Mouse (Mus musculus) left cerebral cortex, adult 11 months (tissue): ENCODE results near the gene Arhgap17.

ENCODE experiments used
- DNase-seq: peaks from one replicate; pipeline ENCODE4 v3.0.0; 2022; ENCODE audit warnings: low spot score

The Arhgap17 gene

DNA sequence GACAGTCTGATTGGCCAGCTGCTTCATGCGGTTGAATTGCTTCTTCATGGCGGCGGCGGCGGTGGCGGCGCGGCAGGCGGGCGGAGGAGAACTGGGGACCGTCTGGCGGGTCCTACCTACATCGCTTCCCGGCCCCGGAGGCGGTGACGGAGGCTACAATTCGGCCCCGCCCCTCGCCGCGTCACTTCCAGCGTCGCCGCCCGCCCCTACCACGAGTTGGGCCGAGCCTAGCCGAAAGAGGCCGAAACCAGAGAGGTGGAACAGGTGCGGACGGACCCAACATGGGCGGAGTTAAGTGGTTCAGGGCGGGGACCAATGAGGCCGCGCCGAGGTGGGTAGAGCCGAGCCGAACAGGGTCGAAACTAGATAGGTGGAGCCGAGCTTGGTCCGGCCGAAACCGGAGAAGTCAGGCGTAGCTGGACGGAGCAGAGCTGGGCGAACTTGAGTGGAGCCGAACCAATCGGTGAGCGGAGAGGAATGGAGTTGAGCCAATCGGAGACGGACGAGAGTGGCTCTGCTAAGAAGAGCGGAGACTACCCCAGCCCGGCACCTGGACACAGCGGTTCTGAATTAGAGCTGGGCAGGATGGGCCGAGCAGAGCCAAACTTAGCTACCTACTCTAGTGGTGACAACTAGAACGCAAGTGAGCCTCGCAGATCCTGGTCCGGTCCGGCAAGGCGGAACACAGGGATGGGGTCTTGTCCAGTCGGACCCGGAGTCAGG, at the start of gene Arhgap17, which contains the start of gene Lcmt1:
TSS of gene Arhgap17 (minus strand) at position 157 of the 723 bp plus-strand sequence.
TSS of gene Lcmt1 (plus strand) at position 26 of the 723 bp plus-strand sequence.
- peak; percentile 89 for DNase-seq

DNA sequence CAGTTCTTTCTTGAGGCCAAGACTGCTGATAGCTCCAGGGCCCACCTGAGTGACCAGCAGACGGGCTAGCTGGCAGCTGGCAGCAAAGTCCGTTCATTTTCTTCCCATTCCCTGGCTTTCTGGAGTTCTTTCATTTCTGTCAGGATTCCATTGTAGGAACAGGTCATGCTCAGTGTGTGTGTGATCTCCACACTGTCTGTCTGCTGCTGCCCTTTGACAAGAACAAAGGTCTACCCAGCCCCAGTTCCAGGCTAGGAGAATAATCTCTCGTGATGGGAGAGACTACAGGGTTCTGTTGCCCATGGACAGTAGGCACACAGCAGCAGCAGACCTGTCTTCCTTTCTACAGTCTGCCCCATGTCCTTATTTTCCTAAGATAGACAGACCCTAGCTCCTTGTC, 47.9 kb upstream of the Arhgap17 start:
- no peak for DNase-seq

DNA sequence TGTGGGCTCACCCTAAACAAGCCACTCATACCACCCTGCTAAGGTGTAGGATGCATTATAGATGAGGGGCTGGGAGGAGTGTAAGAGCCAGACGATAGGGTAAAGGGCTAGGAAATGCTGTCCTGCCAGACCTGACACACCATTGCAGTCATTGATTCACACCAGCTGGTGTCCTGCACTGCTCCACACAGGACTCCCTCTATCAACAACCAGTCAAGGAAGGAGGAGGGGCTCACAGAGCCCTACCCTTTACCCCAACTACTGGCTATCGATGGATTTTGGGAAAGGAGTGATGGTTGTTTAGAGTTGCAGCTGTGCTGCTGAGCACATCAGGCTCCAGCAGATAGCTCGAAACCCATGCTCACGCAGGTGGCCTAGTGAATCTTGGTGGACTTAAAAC, 47.1 kb upstream of the Arhgap17 start:
- DNase-seq: no peak

DNA sequence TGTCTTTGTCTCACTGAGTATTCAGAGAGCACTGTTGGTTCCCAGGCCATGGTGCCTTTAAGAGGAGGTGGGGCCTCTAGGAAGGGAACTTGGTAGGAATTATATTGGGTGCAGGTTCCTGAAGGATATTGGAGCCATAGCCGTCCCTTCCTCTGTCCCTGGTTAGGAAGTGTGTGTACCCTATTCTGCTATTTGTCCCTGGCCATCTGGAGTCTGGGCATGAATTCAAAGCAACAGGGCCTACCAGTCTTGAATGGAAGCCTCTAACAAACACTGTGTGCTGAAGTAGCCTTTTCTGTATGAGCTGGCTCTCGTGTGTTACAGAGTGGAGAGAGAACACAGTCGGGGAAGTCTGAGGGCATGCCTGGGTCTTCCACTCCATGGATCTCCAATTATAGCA, 42.4 kb upstream of the Arhgap17 start:
- no peak for DNase-seq

DNA sequence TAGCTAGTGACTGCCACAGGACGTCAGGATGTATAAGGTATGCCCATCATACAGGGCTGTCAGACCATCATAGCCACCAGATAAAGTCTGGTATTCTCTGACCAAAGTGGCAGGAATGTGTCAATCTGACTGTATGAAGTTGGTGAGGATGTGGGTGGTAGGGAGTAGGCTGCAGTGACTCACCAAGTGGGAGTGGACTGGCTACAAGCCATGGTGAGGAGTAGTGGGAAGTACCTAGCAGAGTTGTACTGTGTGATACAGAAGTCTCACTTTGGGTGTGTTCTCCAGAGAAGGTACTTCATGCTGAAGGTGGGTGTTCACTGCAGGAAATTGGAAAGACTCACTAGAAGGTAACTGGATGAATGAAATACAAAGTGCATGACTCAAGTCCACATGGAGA, 41.4 kb upstream of the Arhgap17 start:
- DNase-seq: peak; percentile 29

DNA sequence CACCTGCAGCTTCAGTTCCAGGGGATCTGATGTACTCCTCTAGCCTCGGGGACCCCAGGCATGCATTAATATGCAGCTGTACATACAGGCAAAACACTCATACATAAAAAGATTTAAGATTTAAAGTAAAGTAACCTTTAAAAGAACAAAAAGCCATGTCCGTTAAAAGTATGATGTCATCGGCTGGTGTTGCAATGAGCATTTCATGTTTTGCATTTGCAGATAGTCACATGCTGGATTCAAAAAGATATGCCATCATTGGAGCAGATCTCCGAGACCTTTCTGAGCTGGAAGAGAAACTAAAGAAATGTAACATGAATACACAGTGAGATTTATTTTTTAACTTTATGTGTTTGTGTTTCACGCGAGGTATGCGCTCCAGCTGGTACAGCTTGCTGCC, 40.8 kb upstream of the Arhgap17 start:
- no peak for DNase-seq

DNA sequence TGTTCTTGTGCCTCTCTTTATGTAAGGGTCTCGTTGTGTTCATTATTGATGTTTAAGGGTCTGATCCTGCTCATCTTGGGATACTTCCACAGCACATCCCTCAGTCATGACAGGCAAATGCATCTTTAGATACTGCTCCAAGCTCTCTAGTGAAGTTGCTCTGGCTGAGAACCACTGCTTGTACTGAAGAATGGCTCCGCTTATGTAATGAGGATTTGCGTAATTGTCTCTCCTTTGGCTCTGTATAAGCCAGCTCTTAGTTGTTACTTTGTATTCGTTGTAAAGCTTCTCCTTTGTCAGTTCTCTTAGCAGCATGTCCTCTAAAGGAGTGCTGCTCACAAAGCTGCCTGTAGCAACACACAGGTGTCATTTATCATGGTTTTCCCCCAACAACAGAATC, 37.3 kb upstream of the Arhgap17 start:
- DNase-seq: no peak

DNA sequence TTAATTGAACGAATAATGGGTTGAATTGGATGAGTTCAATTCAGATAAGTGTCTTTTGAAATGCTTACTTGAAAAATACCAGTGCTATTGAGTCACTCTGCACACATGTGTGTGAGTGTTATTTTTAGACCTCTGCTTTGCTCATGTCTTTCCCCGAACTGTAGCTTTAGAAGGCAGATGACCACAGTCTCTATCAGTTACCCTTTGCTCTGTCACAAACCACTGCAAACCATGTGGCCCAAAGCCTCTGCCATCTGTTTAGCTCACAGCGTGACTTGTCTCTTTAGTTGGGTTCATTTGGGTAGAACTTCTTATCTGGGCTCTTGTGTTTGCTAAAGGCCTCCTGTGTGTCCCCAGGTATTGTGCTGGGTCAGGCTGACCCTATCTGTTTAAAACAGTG, 35.9 kb upstream of the Arhgap17 start:
- no peak for DNase-seq

DNA sequence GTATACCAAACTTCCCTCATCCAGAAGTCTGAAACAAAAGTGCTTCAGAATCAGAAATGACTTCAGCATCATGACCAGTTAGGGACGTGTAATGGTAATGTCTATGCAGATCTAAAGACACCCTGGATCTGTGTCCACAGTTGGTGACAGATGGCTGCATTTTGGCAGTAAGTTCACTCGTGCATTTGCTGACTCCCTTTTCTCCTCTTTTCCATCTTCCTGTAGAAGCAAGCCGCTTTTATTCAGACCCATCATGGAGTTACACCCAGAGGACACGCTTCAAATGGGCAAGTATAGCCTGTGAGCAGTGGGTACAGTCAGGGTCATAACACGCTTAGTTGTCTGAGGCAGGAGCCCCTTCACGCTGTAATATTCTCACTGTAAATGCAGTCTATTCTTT, 34.5 kb upstream of the Arhgap17 start:
- no peak for DNase-seq

DNA sequence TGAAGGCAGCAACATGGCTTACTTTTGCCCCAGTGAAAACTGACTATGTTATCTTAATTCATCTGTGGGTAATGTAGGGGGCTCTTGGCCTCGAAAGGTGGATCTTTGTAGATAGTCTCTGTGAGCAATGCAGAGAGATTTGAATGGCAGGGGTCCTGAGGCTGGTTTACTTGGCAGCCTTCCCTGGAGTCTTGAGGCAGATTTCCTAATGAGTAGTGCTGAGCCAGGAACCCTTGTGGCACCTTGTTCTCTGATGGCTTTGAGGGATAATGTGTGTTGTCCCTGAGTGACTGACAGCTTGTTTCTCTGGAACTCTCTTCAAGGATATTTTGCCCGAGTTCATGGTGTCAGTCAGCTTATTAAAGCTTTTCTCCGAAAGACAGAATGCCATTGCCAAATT, 31.4 kb upstream of the Arhgap17 start:
- no peak for DNase-seq

DNA sequence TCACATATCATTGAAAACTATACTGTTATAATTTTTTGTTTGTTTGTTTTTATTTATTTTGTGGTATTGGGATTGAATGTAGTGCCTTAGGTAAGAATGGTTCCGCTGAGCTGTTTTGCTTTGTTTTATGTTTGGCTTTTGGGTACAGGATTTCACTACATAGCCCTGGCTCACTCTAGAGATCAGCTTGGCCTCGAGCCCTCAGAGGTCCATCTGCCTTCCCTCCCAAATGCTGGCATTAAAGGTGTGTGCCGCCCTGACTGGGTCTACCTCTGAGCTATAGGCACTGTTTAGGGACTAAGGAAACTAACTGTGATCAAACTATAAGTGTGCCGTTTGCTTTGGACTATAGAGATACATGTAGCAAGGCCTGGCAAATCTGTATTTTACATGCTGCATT, 29.6 kb upstream of the Arhgap17 start:
- no peak for DNase-seq

DNA sequence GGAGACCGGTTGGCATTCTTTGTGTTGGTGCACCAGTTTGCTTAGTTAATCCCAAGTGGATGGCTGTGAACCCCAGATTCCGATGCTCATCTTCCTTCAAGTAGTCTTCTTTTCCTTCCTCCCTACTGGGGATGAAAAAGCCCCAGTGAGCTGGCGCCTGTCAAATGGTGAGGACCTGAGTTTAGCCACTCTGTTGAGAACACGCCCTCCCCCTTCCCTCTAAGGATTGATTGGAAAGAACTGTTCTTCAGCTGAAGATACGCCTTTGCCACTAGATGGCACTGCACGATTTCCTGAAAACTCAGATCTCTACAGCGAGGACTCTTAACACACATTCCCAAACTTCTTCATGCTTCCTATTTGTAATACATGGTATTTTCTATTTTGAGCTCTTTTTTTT, 29.1 kb upstream of the Arhgap17 start:
- DNase-seq: no peak

DNA sequence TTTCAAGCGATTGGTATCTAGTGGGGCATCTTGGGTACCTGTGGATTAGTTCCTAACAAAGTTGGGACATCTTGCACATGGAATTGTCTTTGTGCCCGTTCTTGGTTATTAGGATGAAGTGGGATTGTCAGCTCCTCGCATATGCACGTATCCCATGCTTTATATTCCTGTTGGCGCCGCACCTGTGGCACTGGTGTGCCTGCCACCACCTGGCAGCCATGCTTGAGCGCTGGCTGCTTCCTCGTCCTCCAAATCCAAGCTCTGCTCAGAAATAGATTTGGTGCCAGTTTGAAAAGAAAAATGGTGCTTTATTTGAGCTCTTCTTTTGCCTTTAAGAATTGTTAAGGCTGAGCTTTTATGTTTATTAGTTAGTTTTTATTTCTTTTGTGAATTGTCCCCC, 28.2 kb upstream of the Arhgap17 start:
- no peak for DNase-seq

DNA sequence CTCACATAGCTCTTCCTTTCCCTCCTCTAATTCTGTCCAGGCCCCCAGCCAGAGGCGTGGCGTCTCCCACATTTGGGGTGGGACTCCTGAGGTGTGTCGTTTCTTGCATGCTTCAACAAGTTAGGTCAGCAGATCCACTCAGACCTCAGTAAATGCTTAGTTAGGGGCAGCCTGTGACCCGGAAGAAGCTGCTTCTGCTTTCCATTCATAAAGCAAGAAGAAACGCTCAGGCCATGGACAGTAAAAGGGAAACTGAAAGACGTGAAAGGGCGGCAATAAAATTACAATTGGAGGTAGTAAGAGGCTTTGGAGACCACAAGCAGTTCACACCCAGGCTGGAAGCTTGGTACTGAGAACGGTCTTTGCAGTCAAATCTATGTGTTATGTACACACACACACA, 27.7 kb upstream of the Arhgap17 start:
- no peak for DNase-seq

DNA sequence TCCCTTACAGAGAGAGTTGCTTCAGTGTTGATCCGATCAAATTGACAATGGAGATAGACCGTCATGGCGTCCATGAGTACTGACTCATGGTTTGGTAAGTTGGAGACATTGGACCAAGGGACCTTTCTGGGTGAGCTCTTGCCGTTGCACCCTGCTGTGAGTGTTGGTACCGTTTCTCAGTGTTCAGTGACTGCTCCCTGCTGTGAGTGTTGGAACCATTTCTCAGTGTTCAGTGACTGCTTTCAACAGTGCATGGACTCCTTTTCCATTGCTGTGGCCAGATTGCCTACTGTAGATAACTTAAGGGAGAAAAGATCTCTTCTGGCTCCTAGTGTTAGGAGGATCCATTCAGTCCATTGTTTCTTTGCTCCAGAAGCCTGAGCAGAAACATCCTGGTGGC, 27.2 kb upstream of the Arhgap17 start:
- DNase-seq: no peak

DNA sequence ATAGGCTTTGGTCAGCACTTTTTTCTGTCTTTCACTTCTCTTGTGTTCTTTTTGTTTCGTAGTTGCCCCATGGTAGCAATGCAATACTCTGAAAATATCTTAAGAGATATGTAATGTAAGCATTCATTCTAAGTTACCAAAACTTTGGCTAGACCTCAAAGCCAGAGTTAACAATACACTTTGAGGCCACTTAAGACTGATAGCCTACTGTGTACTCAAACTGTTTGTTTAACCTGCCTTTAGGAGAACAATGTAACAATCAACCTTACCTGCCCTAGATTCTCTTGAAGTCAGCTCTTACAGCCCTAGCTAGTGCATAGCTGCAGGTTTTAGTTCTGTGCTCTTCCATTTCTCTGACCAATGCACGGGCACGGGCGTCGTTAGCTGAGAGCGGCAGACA, 24.6 kb upstream of the Arhgap17 start:
- no peak for DNase-seq

DNA sequence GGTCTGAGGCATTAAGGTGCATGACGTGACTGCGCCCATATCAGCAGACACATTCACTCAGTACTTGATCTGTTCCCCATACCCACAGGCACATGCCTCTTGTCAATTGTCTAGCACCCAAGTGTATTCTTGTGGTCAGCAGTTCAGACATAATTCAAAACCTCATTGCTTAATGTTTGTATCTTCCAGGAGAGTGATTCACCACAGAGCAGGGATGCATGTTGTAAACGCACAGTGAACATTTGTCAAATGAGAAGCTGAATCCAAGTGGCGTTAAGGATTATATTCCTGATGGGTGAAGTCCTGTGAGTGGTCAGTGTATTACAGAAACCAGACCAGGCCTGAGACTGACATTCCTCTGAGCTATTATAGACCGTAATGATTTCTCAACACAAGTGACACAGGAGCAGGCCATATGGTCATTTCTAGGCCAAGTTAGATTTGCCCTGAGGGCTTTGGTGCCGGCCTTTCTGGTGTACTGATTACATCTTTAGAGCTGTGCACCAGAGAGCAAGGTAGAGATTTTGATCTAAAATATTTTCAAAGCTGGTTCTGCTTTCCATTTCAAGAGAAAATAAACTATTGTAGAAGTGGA, 20.1 kb upstream of the Arhgap17 start:
- DNase-seq: no peak

DNA sequence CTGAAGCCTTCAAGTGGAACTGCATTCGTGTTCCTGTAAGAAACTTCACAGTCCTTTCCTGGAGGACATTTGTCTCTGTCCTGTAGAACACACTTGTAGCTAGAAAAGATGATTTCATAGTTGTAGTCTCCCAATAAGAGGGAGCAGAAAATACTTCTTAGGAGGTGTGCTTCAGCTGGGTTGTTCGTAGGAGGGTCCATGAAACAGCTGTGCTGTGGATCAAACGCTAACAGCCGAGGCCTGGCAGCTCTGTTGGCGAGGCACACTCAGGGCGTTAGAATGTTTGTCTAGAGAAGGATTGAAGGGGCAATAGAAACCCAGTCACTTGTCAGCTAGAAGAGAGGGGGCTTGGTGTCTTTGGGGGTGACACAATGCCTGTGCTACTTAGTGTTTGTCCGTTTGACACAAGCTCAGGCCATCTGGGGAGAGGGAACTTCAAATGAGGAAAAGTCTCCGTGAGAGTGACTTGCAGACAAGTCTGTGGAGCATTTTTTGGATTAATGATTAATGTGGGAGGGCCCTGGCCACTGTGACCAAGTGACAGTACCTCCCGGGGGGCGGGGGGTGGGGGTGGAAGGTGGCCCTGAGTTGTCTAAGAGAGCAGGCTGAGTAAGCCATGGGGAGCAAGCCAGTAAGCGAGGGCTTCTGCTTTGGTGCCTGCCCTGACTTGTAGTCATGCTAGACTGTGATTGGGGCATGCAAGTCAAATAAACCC, 16.1 kb upstream of the Arhgap17 start:
- no peak for DNase-seq

DNA sequence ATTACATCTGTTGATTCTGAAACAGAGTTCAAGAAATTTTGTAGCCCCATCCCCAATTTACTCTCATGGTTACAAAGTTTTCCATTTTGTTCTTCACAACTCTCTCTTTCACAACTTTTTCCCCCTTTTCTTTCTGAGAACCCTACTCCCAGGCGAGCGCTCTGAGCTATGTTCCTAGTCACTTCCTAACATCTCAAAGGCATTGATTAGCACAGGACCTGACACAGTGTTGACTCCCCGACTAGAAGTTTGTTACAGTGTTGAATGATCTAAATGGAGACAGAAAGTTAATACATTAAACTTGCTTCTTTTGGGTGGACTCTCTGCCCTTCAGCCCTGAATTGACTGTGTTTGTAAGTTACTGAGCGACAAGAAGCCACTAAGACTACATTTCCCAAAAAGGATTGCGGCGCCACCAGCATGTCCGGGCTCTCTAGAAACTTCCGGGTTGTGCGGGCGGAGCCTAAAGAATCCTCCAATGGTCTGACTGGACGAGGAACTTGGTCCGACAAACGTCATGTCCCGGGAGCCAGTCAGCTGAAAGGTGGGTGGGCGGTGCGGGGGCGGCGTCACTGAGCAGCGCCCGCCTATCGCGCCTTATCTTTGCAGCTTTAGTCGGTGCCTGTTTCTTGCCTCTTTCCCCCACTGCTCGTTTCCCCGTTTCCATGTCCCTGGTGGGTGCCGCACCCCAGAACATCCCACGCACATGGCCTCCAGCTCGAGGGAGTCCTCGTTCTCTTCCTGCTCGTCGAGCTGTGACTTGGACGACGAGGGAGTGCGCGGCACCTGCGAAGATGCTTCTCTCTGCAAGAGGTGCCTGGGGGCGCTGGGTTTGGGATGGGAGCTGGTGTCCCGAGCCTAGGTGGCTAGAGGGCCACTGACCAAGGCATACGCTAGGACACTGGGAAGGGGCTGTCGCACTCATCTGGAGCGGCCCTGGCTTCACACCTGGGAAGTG, 8.0 kb upstream of the Arhgap17 start:
- DNase-seq: peak; percentile 94

DNA sequence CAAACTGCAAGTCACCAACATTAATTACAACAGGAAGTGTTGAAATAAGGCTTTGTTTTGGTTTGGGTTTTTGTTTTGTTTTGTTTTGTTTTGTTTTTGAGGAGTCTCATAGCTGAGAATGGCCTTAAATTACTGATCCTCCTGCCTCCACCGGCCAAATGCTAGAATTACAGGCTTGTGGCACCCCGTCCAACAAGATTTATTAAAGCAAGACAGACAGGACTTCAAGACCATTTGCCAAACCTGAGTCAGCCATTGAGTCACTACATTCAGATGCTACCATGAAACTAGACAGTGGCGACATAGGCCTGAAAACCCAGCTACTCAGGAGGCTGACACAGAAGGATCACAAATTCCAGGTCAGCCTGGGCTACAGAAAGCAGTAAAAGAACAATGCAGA, 1.8 kb upstream of the Arhgap17 start:
- no peak for DNase-seq

DNA sequence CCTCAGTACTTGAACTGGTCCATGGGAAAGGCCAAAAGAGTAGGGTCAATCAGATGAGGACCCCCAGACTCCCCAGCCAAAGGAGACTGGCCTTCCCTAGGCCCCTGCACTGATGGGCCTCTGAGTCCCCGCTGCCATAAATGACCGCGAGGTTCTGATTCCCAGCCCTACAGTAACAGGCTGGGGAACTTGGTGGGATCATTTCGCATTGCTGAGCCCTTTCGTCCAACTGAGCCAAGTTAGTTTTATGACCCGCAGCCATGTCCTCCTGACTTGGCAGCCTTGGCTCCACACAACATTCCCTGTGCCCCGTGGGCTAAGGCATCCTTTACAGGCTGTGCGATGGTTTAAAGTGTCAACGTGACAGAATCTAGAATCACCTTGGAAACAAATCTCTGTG, 985 bp upstream of the Arhgap17 start:
- DNase-seq: no peak
